Mouse (Mus musculus) CD4-positive helper T cell, adult 2 months (primary cell): Measurements from ENCODE around the gene Coch.
"Not testable (repeated sequence)": the region's sequence is repeated elsewhere in the genome, so short reads cannot be mapped to it uniquely, and the experiment has no call there.

Source experiments
- DNase-seq: peaks from one replicate; pipeline ENCODE4 v3.0.0-alpha.2; 2012; ENCODE audit warnings: low read depth, missing footprints, low spot score

The Coch gene

DNA sequence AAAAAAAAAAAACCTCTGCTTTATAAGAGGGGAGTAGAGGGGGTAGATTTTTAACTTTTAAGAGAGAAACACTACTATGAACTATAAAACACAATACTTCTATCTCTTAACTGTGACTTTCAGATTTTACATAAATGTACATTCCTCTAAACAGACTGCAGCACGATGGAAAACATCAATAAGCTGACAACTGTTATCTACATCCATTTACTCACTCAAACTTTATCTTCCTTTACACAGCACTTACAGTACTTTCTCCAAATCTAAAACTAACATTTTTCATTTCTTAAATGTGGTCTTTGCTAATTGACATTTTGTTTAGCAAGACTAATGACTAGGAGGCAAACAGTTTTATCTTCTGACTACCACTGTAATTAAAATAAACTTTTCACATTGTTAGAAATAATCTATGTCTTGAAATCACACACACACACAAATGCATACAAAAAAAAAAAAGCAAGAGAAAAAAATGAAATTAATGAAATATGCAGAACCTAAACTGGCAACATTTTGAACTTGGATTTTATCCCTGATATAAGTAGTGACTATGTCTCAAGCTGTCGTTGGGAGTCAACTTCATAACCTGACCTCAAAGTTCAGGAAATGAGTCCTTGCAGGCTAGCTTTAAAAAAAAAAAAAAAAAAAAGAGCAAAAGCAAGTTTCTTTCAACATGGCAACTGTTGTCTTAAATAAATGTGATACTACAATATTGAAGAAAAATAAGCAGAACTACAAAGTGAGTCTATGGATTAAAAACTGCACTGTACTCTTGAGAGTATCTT lies 43.7 kb downstream of the Coch start:
- no peak for DNase-seq

DNA sequence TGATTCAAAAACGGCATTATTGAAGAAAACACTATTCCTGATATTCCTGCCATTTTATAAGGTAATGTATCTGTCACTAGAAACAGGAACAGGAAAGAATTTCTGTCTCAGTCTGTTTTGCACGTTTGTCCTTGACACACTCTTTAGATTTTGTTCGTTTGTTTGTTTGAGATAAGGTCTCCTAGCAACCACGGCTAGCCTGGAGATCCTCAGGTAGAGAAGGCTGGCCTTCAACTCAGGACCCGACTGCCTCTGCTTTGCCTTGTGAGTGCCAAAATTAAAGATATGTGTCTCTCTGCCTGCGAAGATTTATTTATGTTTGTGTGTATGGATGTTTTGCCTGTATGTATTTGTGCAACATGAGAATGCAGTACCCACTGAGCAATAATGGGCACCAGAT lies 48.7 kb downstream of the Coch start:
- peak; percentile 51 for DNase-seq

DNA sequence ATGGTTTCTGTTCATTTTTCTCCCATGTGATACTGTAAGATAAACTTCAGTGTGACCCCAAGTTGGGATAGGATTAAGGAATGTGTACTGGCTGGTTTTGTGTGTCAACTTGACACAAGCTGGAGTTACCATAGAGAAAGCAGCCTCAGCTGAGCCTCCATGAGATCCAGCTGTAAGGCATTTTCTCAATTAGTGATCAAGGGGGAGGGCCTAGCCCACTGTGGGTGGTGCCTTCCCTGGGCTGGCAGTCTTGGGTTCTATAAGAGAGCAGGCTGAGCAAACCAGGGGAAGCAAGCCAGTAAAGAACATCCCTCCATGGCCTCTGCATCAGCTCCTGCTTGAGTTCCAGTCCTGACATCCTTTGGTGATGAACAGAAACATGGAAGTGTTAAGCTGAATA lies 56.3 kb downstream of the Coch start:
- DNase-seq, result not testable (repeated sequence)
